Mouse (Mus musculus): ENCODE measurements around the gene Cab39.

DNA sequence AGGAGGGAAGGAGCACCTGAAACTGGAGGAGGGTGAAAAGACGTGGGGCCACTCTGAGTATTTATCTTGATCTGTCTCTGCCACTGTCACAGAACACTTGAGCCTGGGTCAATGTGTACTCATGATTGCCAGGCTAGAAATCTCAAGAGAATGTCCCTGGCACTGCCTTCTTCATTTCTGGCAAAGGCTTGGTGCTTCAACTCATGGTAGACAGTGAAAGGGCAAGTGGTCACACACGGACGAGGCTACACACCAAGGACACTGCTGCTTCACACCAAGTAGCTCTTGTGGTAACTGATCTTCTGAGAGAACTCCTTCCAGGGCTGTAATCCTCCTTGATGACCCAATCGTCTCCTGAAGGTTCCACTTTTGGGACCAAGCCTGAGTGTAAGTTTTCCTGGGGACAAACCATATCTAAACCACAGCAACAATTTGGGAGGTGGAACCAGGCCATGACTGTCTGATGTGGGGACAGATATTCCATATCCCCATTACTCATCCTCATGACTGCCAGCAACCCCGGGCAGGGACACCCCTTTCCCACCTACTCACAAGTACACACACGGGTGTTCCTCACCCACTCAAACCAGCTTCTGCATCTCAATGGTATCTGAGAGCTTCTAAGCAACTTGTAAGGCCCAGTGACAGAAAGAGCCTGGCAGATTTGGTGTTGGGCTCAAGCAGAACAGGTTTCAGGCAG, 35.6 kb upstream of the Cab39 start:
- TF ChIP-seq CTCF (IDR thresholded peaks at IDR 0.05; ENCODE audit: borderline replicate concordance, insufficient read depth, low read depth, low read length) (no peak), POLR2A (IDR thresholded peaks at IDR 0.05; ENCODE audit: borderline replicate concordance, insufficient read depth, low read length) (no peak)
